Mouse (Mus musculus) intestine, postnatal 0 days (tissue): ENCODE data around the gene Igfbp4. TPM values are rescaled to one million over a fixed set of nuclear protein-coding genes. Genes with fewer than 3 reads are reported as not detected.

ENCODE experiments used
- ATAC-seq: fragments of 200-750 bp; cut with Nextera tagmentation; 2 replicates; pipeline ENCODE4 v1.8.0; 2017; ENCODE audit warnings: mild to moderate bottlenecking, moderate TSS enrichment, moderate library complexity
- H3K27ac ChIP-seq: fragments of 300-500 bp; sonication (generic); 2 replicates; pipeline ENCODE4 v1.5.1; 2014; ENCODE audit warnings: mild to moderate bottlenecking, low read depth, low read length, moderate library complexity
- H3K27me3 ChIP-seq: fragments of 300-500 bp; sonication (generic); replicated peaks from 2 replicates; pipeline ENCODE4 v1.6.1; 2014; ENCODE audit warnings: low read length, mixed read lengths; ENCODE audit not compliant: control insufficient read depth, insufficient read depth
- H3K36me3 ChIP-seq: fragments of 300-500 bp; sonication (generic); 2 replicates; pipeline ENCODE4 v1.6.1; 2014; ENCODE audit warnings: mild to moderate bottlenecking, moderate library complexity; ENCODE audit not compliant: control insufficient read depth, insufficient read depth
- H3K4me1 ChIP-seq: fragments of 300-500 bp; sonication (generic); replicated peaks from 2 replicates; pipeline ENCODE4 v1.6.1; 2014; ENCODE audit warnings: antibody characterized with exemption, low read length, mixed read lengths; ENCODE audit not compliant: control insufficient read depth, insufficient read depth
- H3K4me2 ChIP-seq: fragments of 300-500 bp; sonication (generic); replicated peaks from 2 replicates; pipeline ENCODE4 v1.6.1; 2014; ENCODE audit warnings: low read depth, mild to moderate bottlenecking, moderate library complexity
- H3K4me3 ChIP-seq: fragments of 300-500 bp; sonication (generic); 2 replicates; pipeline ENCODE4 v1.5.1; 2014; ENCODE audit warnings: low read depth, low read length
- H3K9ac ChIP-seq: fragments of 300-500 bp; sonication (generic); 2 replicates; pipeline ENCODE4 v1.6.1; 2014; ENCODE audit warnings: mild to moderate bottlenecking, low read depth, low read length
- H3K9me3 ChIP-seq: fragments of 300-500 bp; sonication (generic); 2 replicates; pipeline ENCODE4 v1.6.1; 2016; ENCODE audit warnings: mixed run types; ENCODE audit not compliant: control insufficient read depth
- CTCF ChIP-seq: sonication (generic); IDR thresholded peaks from 2 replicates; pipeline ENCODE4 v1.5.1; 2016; ENCODE audit warnings: low read depth, mild to moderate bottlenecking, control low read depth, antibody characterized with exemption, moderate library complexity
- WGBS: fragments of 180-500 bp; shearing (Covaris S2); extraction: QIAGEN DNeasy Blood & Tissue Kit; methylation state at CpG from one replicate; pipeline ENCODE4 v1.1.7; 2014; 5-methylcytosine and 5-hydroxymethylcytosine counted together
- polyA plus RNA-seq: library from polyadenylated mRNA; unstranded; fragments of >200 nt; fragmentation: Nextera tagmentation; extraction: Ambion mirVana; gene quantifications from 2 replicates; pipeline ENCODE4 v1.2.1, GENCODE M21; 2015

The Igfbp4 gene
- polyA plus RNA-seq, 1 experiment from 2014 or later = 174 TPM

DNA sequence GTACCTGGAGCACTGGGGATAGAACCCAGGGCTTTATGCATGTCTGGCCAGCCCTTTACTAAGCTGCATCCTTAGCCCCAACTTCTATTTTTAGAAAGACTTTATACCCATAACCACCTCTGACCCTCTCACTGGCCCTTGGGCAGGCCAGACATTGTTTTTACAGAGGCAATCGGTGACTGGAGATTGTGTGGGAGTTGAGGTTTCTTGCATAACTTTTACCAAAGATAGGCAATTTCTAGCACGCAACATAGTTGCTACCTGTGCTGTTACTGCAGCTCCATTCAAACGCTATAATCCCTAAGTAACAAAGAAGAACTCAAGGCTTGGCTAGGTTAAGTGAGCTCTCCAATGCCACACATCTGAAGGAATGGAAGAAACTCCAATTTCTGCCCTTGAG lies 40.5 kb downstream of the Igfbp4 start:
- no peak overlapping the region for H3K9ac ChIP-seq
- TF ChIP-seq CTCF = no peak
- no peaks in the 10 kb centered on the region for H3K27me3 ChIP-seq
- ATAC-seq = no peak
- H3K4me1 ChIP-seq = no peaks in the 10 kb centered on the region
- H3K27ac ChIP-seq = no peak overlapping the region
- 70% methylated on average over 3 of the region's 3 CpGs for WGBS
- no peak overlapping the region for H3K4me3 ChIP-seq
- no peaks in the 10 kb centered on the region for H3K36me3 ChIP-seq
- H3K4me2 ChIP-seq = no peak overlapping the region
- no peaks in the 10 kb centered on the region for H3K9me3 ChIP-seq

DNA sequence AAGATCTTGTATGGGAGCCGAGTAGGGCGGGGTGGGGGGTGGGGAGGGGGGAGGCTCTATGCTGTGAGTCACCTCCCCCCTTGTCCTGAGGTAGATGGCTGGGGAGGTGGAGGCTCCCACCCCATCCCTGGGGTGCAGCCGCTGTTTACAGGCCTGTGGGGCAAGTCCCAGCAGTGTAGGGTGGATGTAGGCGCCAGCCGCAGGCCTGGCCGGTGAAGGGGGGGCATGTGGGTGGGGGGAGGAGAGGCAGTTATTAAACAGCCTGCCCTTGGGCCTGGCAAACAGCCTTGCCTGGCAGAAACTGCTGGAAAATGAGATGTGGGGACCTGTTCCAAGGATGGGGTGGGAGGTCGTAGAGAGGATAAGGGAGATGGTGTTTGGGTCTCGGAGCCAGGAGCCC lies 41.1 kb downstream of the Igfbp4 start:
- H3K36me3 ChIP-seq = no peaks in the 10 kb centered on the region
- ATAC-seq = no peak
- H3K4me2 ChIP-seq = no peak overlapping the region
- no peak for TF ChIP-seq CTCF
- WGBS = 49% methylated on average over 8 of the region's 8 CpGs
- H3K4me1 ChIP-seq = no peaks in the 10 kb centered on the region
- H3K27me3 ChIP-seq = no peaks in the 10 kb centered on the region
- H3K27ac ChIP-seq = no peak overlapping the region
- no peaks in the 10 kb centered on the region for H3K9me3 ChIP-seq
- H3K4me3 ChIP-seq = no peak overlapping the region
- H3K9ac ChIP-seq = no peak overlapping the region

- Histone ChIP-seq H3K27ac (no peak overlapping the region), H3K36me3 (no peaks in the 10 kb centered on the region), H3K4me3 (no peak overlapping the region), H3K9ac (no peak overlapping the region), H3K4me2 (no peak overlapping the region), H3K27me3 (no peaks in the 10 kb centered on the region), H3K9me3 (no peaks in the 10 kb centered on the region), H3K4me1 (no peaks in the 10 kb centered on the region)
- no peak for TF ChIP-seq CTCF
- 95% methylated on average over 8 of the region's 8 CpGs for WGBS
- ATAC-seq = no peak
Measured at GRCm38 (mm10) chr11:99083516-99083915, 42.5 kb downstream of the Igfbp4 start.

DNA sequence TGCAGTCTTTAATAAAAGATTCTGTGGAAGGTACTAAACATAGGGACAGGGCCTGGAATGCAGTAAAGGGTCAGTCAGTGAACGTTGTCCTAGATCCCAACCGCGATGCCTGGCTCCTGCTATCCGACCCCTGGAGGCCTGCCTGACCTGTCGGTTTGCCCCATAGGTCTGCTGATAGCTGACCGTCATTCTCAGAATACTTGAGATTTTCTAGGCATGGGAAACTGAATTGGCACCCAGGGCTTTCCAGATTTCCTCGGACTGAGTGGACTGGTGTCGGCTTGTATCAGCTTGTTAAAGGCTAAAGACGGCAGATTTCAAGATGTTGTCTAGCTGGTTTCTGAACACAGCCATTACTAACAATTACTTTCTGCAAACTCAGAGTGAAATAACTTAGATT lies 43.3 kb downstream of the Igfbp4 start:
- H3K36me3 ChIP-seq = no peaks in the 10 kb centered on the region
- ATAC-seq = no peak
- H3K4me2 ChIP-seq = no peak overlapping the region
- H3K9me3 ChIP-seq = no peaks in the 10 kb centered on the region
- no peaks in the 10 kb centered on the region for H3K27me3 ChIP-seq
- 70% methylated on average over 9 of the region's 9 CpGs for WGBS
- H3K9ac ChIP-seq = no peak overlapping the region
- no peak overlapping the region for H3K27ac ChIP-seq
- H3K4me1 ChIP-seq = no peaks in the 10 kb centered on the region
- no peak overlapping the region for H3K4me3 ChIP-seq
- no peak for TF ChIP-seq CTCF

DNA sequence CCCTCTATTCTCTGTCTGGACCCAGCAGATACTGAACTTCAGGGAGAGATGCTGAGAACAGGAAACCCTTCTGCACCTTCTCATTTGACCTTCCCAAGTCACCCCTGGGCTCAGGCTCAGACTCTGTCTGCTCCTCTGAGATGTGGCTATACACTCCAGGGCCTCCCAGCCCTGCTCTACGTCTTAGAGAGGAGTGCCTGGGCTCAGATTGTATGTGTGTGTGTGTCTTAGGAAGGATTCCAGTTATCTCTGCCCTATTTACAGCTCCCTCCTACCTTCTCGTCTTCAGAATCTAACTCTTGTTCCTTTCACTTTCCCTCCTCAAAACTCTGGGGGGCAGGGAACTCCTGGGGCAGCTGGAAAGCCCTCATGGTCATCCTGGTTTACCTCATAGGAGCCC lies 47.4 kb downstream of the Igfbp4 start:
- Histone ChIP-seq H3K4me3 (no peak overlapping the region), H3K9ac (no peak overlapping the region), H3K4me2 (peak overlapping the region; percentile 37), H3K27me3 (no peaks in the 10 kb centered on the region), H3K36me3 (no peaks in the 10 kb centered on the region), H3K4me1 (no peaks in the 10 kb centered on the region), H3K27ac (no peak overlapping the region), H3K9me3 (no peaks in the 10 kb centered on the region)
- TF ChIP-seq CTCF = no peak
- 0 out of 2 replicates have a peak, but pooled peaks have one; percentile 20 for ATAC-seq
- WGBS = 29% methylated on average over 2 of the region's 2 CpGs

DNA sequence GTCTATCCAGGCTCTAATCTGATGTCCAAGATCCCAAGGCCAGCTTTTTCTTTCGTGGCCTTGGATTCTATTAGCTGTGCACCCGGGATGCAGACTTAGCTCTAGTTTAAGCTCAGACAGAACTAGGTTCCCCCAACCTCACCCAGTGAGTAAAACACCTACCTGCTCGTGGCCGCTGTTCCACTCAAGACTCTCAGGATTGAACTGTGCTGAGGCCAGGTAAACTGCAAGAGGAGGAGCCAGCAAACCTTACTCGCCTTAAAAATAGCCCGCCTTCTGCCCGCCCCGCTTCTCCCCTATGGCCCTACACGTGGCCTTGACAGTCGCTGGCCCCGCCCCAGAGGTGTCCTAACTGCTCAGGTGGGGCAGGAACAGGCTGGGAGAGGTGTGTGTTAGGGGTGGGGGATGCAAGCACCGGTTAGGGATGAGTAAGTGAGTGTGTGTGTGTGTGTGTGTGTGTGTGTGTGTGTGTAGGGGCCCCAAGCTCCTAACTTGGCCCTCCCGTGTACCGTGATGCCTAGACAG lies 48.1 kb downstream of the Igfbp4 start, which contains the start of gene Tns4:
TSS of gene Tns4 (minus strand) at position 230 of the 525 bp plus-strand sequence.
- Histone ChIP-seq H3K4me3 (no peak within 1 kb of the TSS), H3K4me2 (peak within 1 kb of the TSS; percentile 37), H3K27ac (no peak within 1 kb of the TSS), H3K4me1 (no peaks in the 10 kb centered on the region), H3K9ac (no peak within 1 kb of the TSS), H3K36me3 (no peaks in the 10 kb centered on the region), H3K27me3 (no peaks in the 10 kb centered on the region), H3K9me3 (no peaks in the 10 kb centered on the region)
- WGBS = 30% methylated on average over 14 of the region's 14 CpGs
- ATAC-seq = peak; percentile 82
- no peak for TF ChIP-seq CTCF

GRCm38 (mm10) chr11:99090391-99090790 lies 49.3 kb downstream of the Igfbp4 start:
- no peaks in the 10 kb centered on the region for H3K36me3 ChIP-seq
- no peaks in the 10 kb centered on the region for H3K27me3 ChIP-seq
- no peak overlapping the region for H3K27ac ChIP-seq
- H3K4me1 ChIP-seq = no peaks in the 10 kb centered on the region
- no peak for TF ChIP-seq CTCF
- H3K9ac ChIP-seq = no peak overlapping the region
- no peak overlapping the region for H3K4me2 ChIP-seq
- ATAC-seq = no peak
- 89% methylated on average over 8 of the region's 8 CpGs for WGBS
- H3K4me3 ChIP-seq = no peak overlapping the region
- no peaks in the 10 kb centered on the region for H3K9me3 ChIP-seq
